Mouse (Mus musculus): Measurements from ENCODE around the gene Olfr1006. TPM values are rescaled to one million over a fixed set of nuclear protein-coding genes. Genes with fewer than 3 reads are reported as not detected.
"Not testable (repeated sequence)": the region's sequence is repeated elsewhere in the genome, so short reads cannot be mapped to it uniquely, and the experiment has no call there.

Gene Olfr1006
- polyA plus RNA-seq, 2 experiments: not detected

DNA sequence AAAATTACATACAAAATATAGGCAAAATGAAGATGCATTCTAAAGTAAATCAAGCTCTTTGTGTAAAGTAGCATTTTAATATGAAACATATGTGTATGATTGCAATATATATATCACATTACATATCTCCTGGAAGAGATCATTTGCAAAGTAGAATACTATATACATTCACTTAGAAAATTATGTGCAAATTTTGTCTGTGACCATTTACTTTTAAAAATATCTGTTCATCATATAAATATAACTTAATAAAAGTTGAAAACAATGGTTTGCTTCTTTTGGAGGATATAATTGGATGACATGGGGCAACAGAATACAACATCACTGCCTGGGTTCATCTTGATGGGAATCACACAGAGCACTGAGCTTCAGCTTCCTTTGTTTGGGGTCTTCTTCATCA, 10.6 kb upstream of the Olfr1006 start, which contains the start of gene Olfr1008:
Gene Olfr1008 (plus strand): TSS at position 301 of the 400 bp plus-strand sequence.
- no peaks in the 10 kb centered on the region for H3K36me3 ChIP-seq (replicated peaks; ENCODE audit: control insufficient read depth, insufficient read depth, low read depth)
- DNase-seq (ENCODE audit: low read depth in 3 of 3, low spot score in 3 of 3) (no peak), ATAC-seq (ENCODE audit: insufficient read depth) (no peak)
- H3K4me1 ChIP-seq (replicated peaks; ENCODE audit: control insufficient read depth in 2 of 2, insufficient read depth in 2 of 2, low read length in 1 of 2): no peaks in the 10 kb centered on the region
- no peak within 1 kb of the TSS for H3K27ac ChIP-seq
- no peaks in the 10 kb centered on the region for H3K9me3 ChIP-seq (ENCODE audit: control insufficient read depth, low read length)
- no peak within 1 kb of the TSS for H3K9ac ChIP-seq (replicated peaks)
- H3K4me3 ChIP-seq (ENCODE audit: insufficient read depth in 1 of 2, low read depth in 2 of 2, low read length in 2 of 2): no peak within 1 kb of the TSS
- TF ChIP-seq CTCF (IDR thresholded peaks at IDR 0.05; ENCODE audit: low read depth) (no peak), EP300 (IDR thresholded peaks at IDR 0.05; ENCODE audit: low read depth) (no peak)
- no peak within 1 kb of the TSS for H3K4me2 ChIP-seq (ENCODE audit: low read depth)
- no peaks in the 10 kb centered on the region for H3K27me3 ChIP-seq (ENCODE audit: control insufficient read depth, insufficient read depth, low read length)

DNA sequence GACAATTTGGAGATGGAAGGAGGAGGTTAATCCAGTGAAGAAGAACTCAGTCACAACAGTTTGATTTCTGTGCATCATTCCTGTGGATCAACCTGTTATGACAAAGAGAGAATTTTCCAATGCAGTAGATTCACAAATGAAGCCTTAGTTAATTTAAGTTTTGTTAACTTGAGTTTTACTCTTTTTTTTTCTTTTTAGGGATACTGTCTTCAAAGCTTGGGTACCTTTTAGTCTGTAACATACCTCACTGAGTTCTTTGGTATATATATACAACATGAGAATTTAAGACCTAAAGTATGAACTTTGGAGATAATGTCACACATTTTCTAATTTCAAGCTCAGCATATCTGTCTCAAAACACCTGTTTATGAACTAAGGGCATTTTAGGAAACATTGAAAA, 14.2 kb downstream of the Olfr1006 start, which contains the start of gene Olfr154:
Gene Olfr154 (minus strand): TSS at position 101 of the 400 bp plus-strand sequence.
- H3K9me3 ChIP-seq (ENCODE audit: control insufficient read depth, low read length); H3K27ac ChIP-seq; H3K4me3 ChIP-seq (ENCODE audit: insufficient read depth in 1 of 2, low read depth in 2 of 2, low read length in 2 of 2); H3K4me2 ChIP-seq (ENCODE audit: low read depth); DNase-seq (ENCODE audit: low read depth in 3 of 3, low spot score in 3 of 3); H3K4me1 ChIP-seq (replicated peaks; ENCODE audit: control insufficient read depth in 2 of 2, insufficient read depth in 2 of 2, low read length in 1 of 2); H3K27me3 ChIP-seq (ENCODE audit: control insufficient read depth, insufficient read depth, low read length); ATAC-seq (ENCODE audit: insufficient read depth); H3K36me3 ChIP-seq (replicated peaks; ENCODE audit: control insufficient read depth, insufficient read depth, low read depth); H3K9ac ChIP-seq (replicated peaks): not testable (repeated sequence)

DNA sequence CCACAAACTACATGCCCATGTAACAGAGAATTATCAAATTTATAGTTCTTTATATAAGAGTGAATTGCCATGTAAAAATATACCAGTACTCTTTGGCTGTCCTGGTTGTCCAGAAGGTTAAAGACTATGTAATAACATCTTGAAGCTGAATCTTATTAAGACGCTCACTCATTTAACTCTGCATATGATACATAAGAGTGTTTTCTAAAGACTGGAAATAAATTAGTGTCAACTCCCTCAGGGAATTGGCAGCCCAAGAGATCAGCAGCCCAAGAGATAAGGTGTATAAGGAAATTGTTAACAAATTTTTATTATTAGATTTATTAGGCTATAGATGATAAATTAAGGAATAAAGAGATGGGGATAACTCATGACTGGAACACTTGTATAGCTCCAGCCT, 28.0 kb downstream of the Olfr1006 start, which contains the start of gene Olfr1002:
Gene Olfr1002 (minus strand): TSS at position 101 of the 400 bp plus-strand sequence.
- Histone ChIP-seq H3K36me3 (replicated peaks; ENCODE audit: control insufficient read depth, insufficient read depth, low read depth) (no peaks in the 10 kb centered on the region), H3K4me3 (ENCODE audit: insufficient read depth in 1 of 2, low read depth in 2 of 2, low read length in 2 of 2) (no peak within 1 kb of the TSS), H3K4me2 (ENCODE audit: low read depth) (no peak within 1 kb of the TSS), H3K4me1 (replicated peaks; ENCODE audit: control insufficient read depth in 2 of 2, insufficient read depth in 2 of 2, low read length in 1 of 2) (no peaks in the 10 kb centered on the region), H3K27ac (no peak within 1 kb of the TSS), H3K9ac (replicated peaks) (no peak within 1 kb of the TSS), H3K27me3 (ENCODE audit: control insufficient read depth, insufficient read depth, low read length) (no peaks in the 10 kb centered on the region), H3K9me3 (ENCODE audit: control insufficient read depth, low read length) (no peaks in the 10 kb centered on the region)
- WGBS (ENCODE audit: insufficient replicate concordance): 69% methylated on average over 1 of the region's 1 CpGs
- DNase-seq (ENCODE audit: low read depth in 3 of 3, low spot score in 3 of 3): no peak
- TF ChIP-seq EP300 (IDR thresholded peaks at IDR 0.05; ENCODE audit: low read depth) (no peak), CTCF (IDR thresholded peaks at IDR 0.05; ENCODE audit: low read depth) (no peak)
- no peak for ATAC-seq (ENCODE audit: insufficient read depth)

Other genes with a start within 250 kb of the Olfr1006 start
- not detected in 2 replicates for gene Olfr994, start 242.3 kb downstream of the Olfr1006 start, polyA plus RNA-seq (2012; rRNA removed)
- gene Olfr994, start 242.3 kb downstream of the Olfr1006 start, polyA plus RNA-seq (2014; fragmentation: Nextera tagmentation; extraction: Ambion mirVana): not detected in 2 replicates
- not detected in 2 replicates for gene Olfr995, start 235.1 kb downstream of the Olfr1006 start, polyA plus RNA-seq (2012; rRNA removed)
- not detected in 2 replicates for gene Olfr995, start 235.1 kb downstream of the Olfr1006 start, polyA plus RNA-seq (2014; fragmentation: Nextera tagmentation; extraction: Ambion mirVana)
- not detected in 2 replicates for gene 4833423E24Rik, start 159.7 kb downstream of the Olfr1006 start, polyA plus RNA-seq (2012; rRNA removed)
- not detected in 2 replicates for gene 4833423E24Rik, start 159.7 kb downstream of the Olfr1006 start, polyA plus RNA-seq (2014; fragmentation: Nextera tagmentation; extraction: Ambion mirVana)
- gene Olfr996, start 99.6 kb downstream of the Olfr1006 start, polyA plus RNA-seq (2012; rRNA removed): not detected in 2 replicates
- not detected in 2 replicates for gene Olfr996, start 99.6 kb downstream of the Olfr1006 start, polyA plus RNA-seq (2014; fragmentation: Nextera tagmentation; extraction: Ambion mirVana)
- gene Olfr998, start 89.8 kb downstream of the Olfr1006 start, polyA plus RNA-seq (2012; rRNA removed): not detected in 2 replicates
- gene Olfr998, start 89.8 kb downstream of the Olfr1006 start, polyA plus RNA-seq (2014; fragmentation: Nextera tagmentation; extraction: Ambion mirVana): not detected in 2 replicates
- not detected in 2 replicates for gene Olfr1000, start 66.9 kb downstream of the Olfr1006 start, polyA plus RNA-seq (2012; rRNA removed)
- not detected in 2 replicates for gene Olfr1000, start 66.9 kb downstream of the Olfr1006 start, polyA plus RNA-seq (2014; fragmentation: Nextera tagmentation; extraction: Ambion mirVana)
- not detected in 2 replicates for gene Olfr1002, start 28.1 kb downstream of the Olfr1006 start, polyA plus RNA-seq (2012; rRNA removed)
- not detected in 2 replicates for gene Olfr1002, start 28.1 kb downstream of the Olfr1006 start, polyA plus RNA-seq (2014; fragmentation: Nextera tagmentation; extraction: Ambion mirVana)
- not detected in 2 replicates for gene Olfr154, start 14.3 kb downstream of the Olfr1006 start, polyA plus RNA-seq (2012; rRNA removed)
- gene Olfr154, start 14.3 kb downstream of the Olfr1006 start, polyA plus RNA-seq (2014; fragmentation: Nextera tagmentation; extraction: Ambion mirVana): not detected in 2 replicates
- not detected in 2 replicates for gene Olfr1008, start 10.7 kb upstream of the Olfr1006 start, polyA plus RNA-seq (2012; rRNA removed)
- not detected in 2 replicates for gene Olfr1008, start 10.7 kb upstream of the Olfr1006 start, polyA plus RNA-seq (2014; fragmentation: Nextera tagmentation; extraction: Ambion mirVana)
- gene Olfr1009, start 36.7 kb upstream of the Olfr1006 start, polyA plus RNA-seq (2012; rRNA removed): not detected in 2 replicates
- not detected in 2 replicates for gene Olfr1009, start 36.7 kb upstream of the Olfr1006 start, polyA plus RNA-seq (2014; fragmentation: Nextera tagmentation; extraction: Ambion mirVana)
- gene Olfr1012, start 84.0 kb upstream of the Olfr1006 start, polyA plus RNA-seq (2012; rRNA removed): not detected in 2 replicates
- not detected in 2 replicates for gene Olfr1012, start 84.0 kb upstream of the Olfr1006 start, polyA plus RNA-seq (2014; fragmentation: Nextera tagmentation; extraction: Ambion mirVana)
- not detected in 2 replicates for gene Olfr1013, start 88.3 kb upstream of the Olfr1006 start, polyA plus RNA-seq (2012; rRNA removed)
- gene Olfr1013, start 88.3 kb upstream of the Olfr1006 start, polyA plus RNA-seq (2014; fragmentation: Nextera tagmentation; extraction: Ambion mirVana): not detected in 2 replicates
- gene Olfr1014, start 93.9 kb upstream of the Olfr1006 start, polyA plus RNA-seq (2012; rRNA removed): not detected in 2 replicates
- not detected in 2 replicates for gene Olfr1014, start 93.9 kb upstream of the Olfr1006 start, polyA plus RNA-seq (2014; fragmentation: Nextera tagmentation; extraction: Ambion mirVana)
- gene Olfr1015, start 103.2 kb upstream of the Olfr1006 start, polyA plus RNA-seq (2012; rRNA removed): not detected in 2 replicates
- gene Olfr1015, start 103.2 kb upstream of the Olfr1006 start, polyA plus RNA-seq (2014; fragmentation: Nextera tagmentation; extraction: Ambion mirVana): not detected in 2 replicates
- not detected in 2 replicates for gene Olfr1016, start 123.8 kb upstream of the Olfr1006 start, polyA plus RNA-seq (2012; rRNA removed)
- not detected in 2 replicates for gene Olfr1016, start 123.8 kb upstream of the Olfr1006 start, polyA plus RNA-seq (2014; fragmentation: Nextera tagmentation; extraction: Ambion mirVana)
- not detected in 2 replicates for gene Olfr1018, start 139.7 kb upstream of the Olfr1006 start, polyA plus RNA-seq (2012; rRNA removed)
- not detected in 2 replicates for gene Olfr1018, start 139.7 kb upstream of the Olfr1006 start, polyA plus RNA-seq (2014; fragmentation: Nextera tagmentation; extraction: Ambion mirVana)
- not detected in 2 replicates for gene Olfr1019, start 166.7 kb upstream of the Olfr1006 start, polyA plus RNA-seq (2012; rRNA removed)
- gene Olfr1019, start 166.7 kb upstream of the Olfr1006 start, polyA plus RNA-seq (2014; fragmentation: Nextera tagmentation; extraction: Ambion mirVana): not detected in 2 replicates
- gene Olfr1020, start 168.3 kb upstream of the Olfr1006 start, polyA plus RNA-seq (2012; rRNA removed): not detected in 2 replicates
- gene Olfr1020, start 168.3 kb upstream of the Olfr1006 start, polyA plus RNA-seq (2014; fragmentation: Nextera tagmentation; extraction: Ambion mirVana): not detected in 2 replicates
- not detected in 2 replicates for gene Olfr1022, start 189.8 kb upstream of the Olfr1006 start, polyA plus RNA-seq (2012; rRNA removed)
- gene Olfr1022, start 189.8 kb upstream of the Olfr1006 start, polyA plus RNA-seq (2014; fragmentation: Nextera tagmentation; extraction: Ambion mirVana): not detected in 2 replicates
- gene Olfr1023, start 206.9 kb upstream of the Olfr1006 start, polyA plus RNA-seq (2012; rRNA removed): not detected in 2 replicates
- gene Olfr1023, start 206.9 kb upstream of the Olfr1006 start, polyA plus RNA-seq (2014; fragmentation: Nextera tagmentation; extraction: Ambion mirVana): not detected in 2 replicates
- gene Olfr1024, start 226.3 kb upstream of the Olfr1006 start, polyA plus RNA-seq (2012; rRNA removed): not detected in 2 replicates
- not detected in 2 replicates for gene Olfr1024, start 226.3 kb upstream of the Olfr1006 start, polyA plus RNA-seq (2014; fragmentation: Nextera tagmentation; extraction: Ambion mirVana)
- gene Olfr1025-ps1, start 236.4 kb upstream of the Olfr1006 start, polyA plus RNA-seq (2012; rRNA removed): not detected in 2 replicates
- not detected in 2 replicates for gene Olfr1025-ps1, start 236.4 kb upstream of the Olfr1006 start, polyA plus RNA-seq (2014; fragmentation: Nextera tagmentation; extraction: Ambion mirVana)
- gene Olfr1026, start 242.8 kb upstream of the Olfr1006 start, polyA plus RNA-seq (2012; rRNA removed): not detected in 2 replicates
- not detected in 2 replicates for gene Olfr1026, start 242.8 kb upstream of the Olfr1006 start, polyA plus RNA-seq (2014; fragmentation: Nextera tagmentation; extraction: Ambion mirVana)